Mouse (Mus musculus) brain, embryonic 14.5 days (tissue): ENCODE measurements around the gene Gm4952. TPM values are rescaled to one million over a fixed set of nuclear protein-coding genes. Genes with fewer than 3 reads are reported as not detected.

Experiments
- DNase-seq: peaks from one replicate; pipeline ENCODE4 v3.0.0-alpha.2; 2011; ENCODE audit warnings: low read depth
- CTCF ChIP-seq: fragments of 200-500 bp; IDR thresholded peaks from 2 replicates; pipeline ENCODE4 v1.5.1; 2012; ENCODE audit warnings: inconsistent platforms, mild to moderate bottlenecking, moderate library complexity, borderline replicate concordance; ENCODE audit not compliant: insufficient read depth, insufficient read length; ENCODE audit errors: extremely low read depth
- POLR2A ChIP-seq: fragments of 200-500 bp; IDR thresholded peaks from 2 replicates; pipeline ENCODE4 v1.6.1; 2012; ENCODE audit warnings: mild to moderate bottlenecking, inconsistent platforms, borderline replicate concordance; ENCODE audit not compliant: poor library complexity, insufficient read depth, insufficient read length, severe bottlenecking; ENCODE audit errors: extremely low read depth
- polyA plus RNA-seq: library from polyadenylated mRNA; depleted of rRNA; stranded (reverse); fragments of >200 nt; gene quantifications from 2 replicates; pipeline ENCODE4 v1.2.3, GENCODE M21; 2012; rRNA removed

Gm4952 gene
- 0.06 and 0.07 TPM in 2 replicates for polyA plus RNA-seq

GRCm38 (mm10) chr19:12599674-12600073 lies at the start of gene Gm4952:
Gene Gm4952, plus strand, starts transcription at chr19:12599974.
- DNase-seq, result no peak
- TF ChIP-seq CTCF (no peak), POLR2A (no peak)

GRCm38 (mm10) chr19:12550005-12550942 lies 49.5 kb upstream of the Gm4952 start:
- no peak for TF ChIP-seq CTCF
- TF ChIP-seq POLR2A, result no peak
- no peak for DNase-seq

- TF ChIP-seq POLR2A (no peak), CTCF (no peak)
- DNase-seq, result no peak
Observed at GRCm38 (mm10) chr19:12556293-12556692, 43.5 kb upstream of the Gm4952 start.

- DNase-seq, result no peak
- TF ChIP-seq CTCF (no peak), POLR2A (no peak)
Observed at GRCm38 (mm10) chr19:12558219-12558618, 41.6 kb upstream of the Gm4952 start.

- DNase-seq, result no peak
- TF ChIP-seq POLR2A (no peak), CTCF (no peak)
Observed at GRCm38 (mm10) chr19:12564197-12564596, 35.6 kb upstream of the Gm4952 start.

- DNase-seq, result peak; percentile 26
- TF ChIP-seq CTCF (no peak), POLR2A (no peak)
Observed at GRCm38 (mm10) chr19:12567011-12567410, 32.8 kb upstream of the Gm4952 start.

GRCm38 (mm10) chr19:12570866-12571265 lies 28.9 kb upstream of the Gm4952 start:
- TF ChIP-seq CTCF, result no peak
- TF ChIP-seq POLR2A, result no peak
- DNase-seq, result no peak

- DNase-seq, result no peak
- TF ChIP-seq CTCF, result no peak
- no peak for TF ChIP-seq POLR2A
Observed at GRCm38 (mm10) chr19:12571687-12572086, 28.1 kb upstream of the Gm4952 start.

- no peak for TF ChIP-seq POLR2A
- TF ChIP-seq CTCF, result no peak
- DNase-seq, result no peak
Observed at GRCm38 (mm10) chr19:12572614-12573265, 27.0 kb upstream of the Gm4952 start.

GRCm38 (mm10) chr19:12573266-12574011 lies 26.3 kb upstream of the Gm4952 start:
- DNase-seq, result peak; percentile 97
- TF ChIP-seq POLR2A (0 out of 2 replicates have a peak, but pooled peaks have one; percentile 22), CTCF (no peak)

- TF ChIP-seq CTCF, result no peak
- no peak for TF ChIP-seq POLR2A
- DNase-seq, result peak; percentile 23
Observed at GRCm38 (mm10) chr19:12574012-12574407, 25.8 kb upstream of the Gm4952 start.
